Mouse (Mus musculus) forebrain, embryonic 14.5 days (tissue): Measurements from ENCODE around the gene Il17rd. TPM values are rescaled to one million over a fixed set of nuclear protein-coding genes. Genes with fewer than 3 reads are reported as not detected.

ENCODE experiments used
- ATAC-seq: fragments of 200-750 bp; cut with Nextera tagmentation; 2 replicates; pipeline ENCODE4 v1.8.0; 2017; ENCODE audit warnings: mild to moderate bottlenecking, moderate library complexity
- DNase-seq: peaks from one replicate; pipeline ENCODE4 v3.0.0-alpha.2; 2015; ENCODE audit warnings: low spot score
- H3K27ac ChIP-seq: fragments of 300-500 bp; sonication (generic); 2 replicates; pipeline ENCODE4 v1.5.1; 2014; ENCODE audit warnings: low read depth, mild to moderate bottlenecking, control low read depth, low read length, moderate library complexity
- H3K27me3 ChIP-seq: fragments of 300-500 bp; sonication (generic); replicated peaks from 2 replicates; pipeline ENCODE4 v1.6.1; 2014; ENCODE audit warnings: low read length, control low read depth, mixed read lengths; ENCODE audit not compliant: control insufficient read depth, insufficient read depth
- H3K36me3 ChIP-seq: fragments of 300-500 bp; sonication (generic); 2 replicates; pipeline ENCODE4 v1.6.1; 2014; ENCODE audit warnings: low read length, control low read depth; ENCODE audit not compliant: control insufficient read depth, insufficient read depth
- H3K4me1 ChIP-seq: fragments of 300-500 bp; sonication (generic); 2 replicates; pipeline ENCODE4 v1.6.1; 2014; ENCODE audit warnings: antibody characterized with exemption, low read length, control low read depth; ENCODE audit not compliant: control insufficient read depth, insufficient read depth
- H3K4me2 ChIP-seq: fragments of 300-500 bp; sonication (generic); 2 replicates; pipeline ENCODE4 v1.6.1; 2014; ENCODE audit warnings: mild to moderate bottlenecking, control low read depth, low read length
- H3K4me3 ChIP-seq: fragments of 300-500 bp; sonication (generic); 2 replicates; pipeline ENCODE4 v1.5.1; 2014; ENCODE audit warnings: low read depth, low read length, control low read depth
- H3K9ac ChIP-seq: fragments of 300-500 bp; sonication (generic); 2 replicates; pipeline ENCODE4 v1.6.1; 2014; ENCODE audit warnings: mild to moderate bottlenecking, low read length, control low read depth, moderate library complexity
- H3K9me3 ChIP-seq: fragments of 300-500 bp; sonication (generic); replicated peaks from 2 replicates; pipeline ENCODE4 v1.6.1; 2016; ENCODE audit warnings: low read length, control low read depth, mixed read lengths; ENCODE audit not compliant: control insufficient read depth
- WGBS: fragments of 180-500 bp; shearing (Covaris S2); extraction: QIAGEN DNeasy Blood & Tissue Kit; methylation state at CpG from one replicate; pipeline ENCODE4 v1.1.7; 2014; 5-methylcytosine and 5-hydroxymethylcytosine counted together
- polyA plus RNA-seq: library from polyadenylated mRNA; unstranded; fragments of >200 nt; fragmentation: Nextera tagmentation; extraction: Ambion mirVana; gene quantifications from 2 replicates; pipeline ENCODE4 v1.2.1, GENCODE M21; 2014

The Il17rd gene
- polyA plus RNA-seq, 1 experiment from 2014 or later = 1.3 TPM

GRCm38 (mm10) chr14:27116577-27117165, 77.9 kb downstream of the Il17rd start:
- 82% methylated on average over 4 of the region's 4 CpGs for whole genome bisulfite sequencing
- Histone ChIP-seq H3K4me1 (peaks cover 9% of the 10 kb centered on the region; the same call in 1 of the 2 replicates), H3K27me3 (peaks cover 15% of the 10 kb centered on the region; the same call in 1 of the 2 replicates)

GRCm38 (mm10) chr14:27118546-27118945, 79.8 kb downstream of the Il17rd start:
- Histone ChIP-seq H3K27me3 (peaks cover 12% of the 10 kb centered on the region; the same call in 1 of the 2 replicates), H3K9me3 (no peaks in the 10 kb centered on the region), H3K9ac (no peak overlapping the region), H3K4me3 (no peak overlapping the region), H3K4me2 (no peak overlapping the region), H3K36me3 (no peaks in the 10 kb centered on the region), H3K27ac (no peak overlapping the region), H3K4me1 (peaks cover 9% of the 10 kb centered on the region; the same call in 1 of the 2 replicates)
- no peak for ATAC-seq
- WGBS = 91% methylated on average over 5 of the region's 5 CpGs
- no peak for DNase-seq

More at GRCm38 (mm10) chr14:27116577-27117165, 77.9 kb downstream of the Il17rd start:
- H3K27ac ChIP-seq = no peak overlapping the region
- H3K9ac ChIP-seq = no peak overlapping the region
- H3K36me3 ChIP-seq = no peaks in the 10 kb centered on the region
- H3K4me3 ChIP-seq = no peak overlapping the region
- DNase-seq (no peak), ATAC-seq (no peak)
- no peaks in the 10 kb centered on the region for H3K9me3 ChIP-seq
- no peak overlapping the region for H3K4me2 ChIP-seq

- no peaks in the 10 kb centered on the region for H3K27me3 ChIP-seq
- no peaks in the 10 kb centered on the region for H3K4me1 ChIP-seq
- H3K4me3 ChIP-seq = no peak overlapping the region
- no peaks in the 10 kb centered on the region for H3K9me3 ChIP-seq
- H3K9ac ChIP-seq = no peak overlapping the region
- DNase-seq (no peak), ATAC-seq (no peak)
- 81% methylated on average over 3 of the region's 3 CpGs for WGBS
- H3K27ac ChIP-seq = no peak overlapping the region
- H3K36me3 ChIP-seq = no peaks in the 10 kb centered on the region
- no peak overlapping the region for H3K4me2 ChIP-seq
Observed at GRCm38 (mm10) chr14:27122646-27123045, 83.9 kb downstream of the Il17rd start.

GRCm38 (mm10) chr14:27123543-27123942, 84.8 kb downstream of the Il17rd start:
- Histone ChIP-seq H3K9ac (no peak overlapping the region), H3K27ac (no peak overlapping the region), H3K9me3 (no peaks in the 10 kb centered on the region), H3K4me3 (no peak overlapping the region), H3K36me3 (no peaks in the 10 kb centered on the region), H3K4me2 (no peak overlapping the region), H3K27me3 (no peaks in the 10 kb centered on the region), H3K4me1 (no peaks in the 10 kb centered on the region)
- DNase-seq (no peak), ATAC-seq (no peak)
- WGBS = 49% methylated on average over 8 of the region's 8 CpGs

GRCm38 (mm10) chr14:27130031-27130430, 91.3 kb downstream of the Il17rd start:
- no peaks in the 10 kb centered on the region for H3K36me3 ChIP-seq
- H3K4me2 ChIP-seq = no peak overlapping the region
- H3K4me1 ChIP-seq = no peaks in the 10 kb centered on the region
- H3K27me3 ChIP-seq = no peaks in the 10 kb centered on the region
- H3K9ac ChIP-seq = no peak overlapping the region
- H3K9me3 ChIP-seq = no peaks in the 10 kb centered on the region
- no peak overlapping the region for H3K27ac ChIP-seq
- no peak overlapping the region for H3K4me3 ChIP-seq
- ATAC-seq (no peak), DNase-seq (no peak)
- WGBS = 92% methylated on average over 3 of the region's 3 CpGs

GRCm38 (mm10) chr14:27130676-27131075, 91.9 kb downstream of the Il17rd start:
- H3K4me2 ChIP-seq = no peak overlapping the region
- WGBS = 88% methylated on average over 1 of the region's 1 CpGs

DNA sequence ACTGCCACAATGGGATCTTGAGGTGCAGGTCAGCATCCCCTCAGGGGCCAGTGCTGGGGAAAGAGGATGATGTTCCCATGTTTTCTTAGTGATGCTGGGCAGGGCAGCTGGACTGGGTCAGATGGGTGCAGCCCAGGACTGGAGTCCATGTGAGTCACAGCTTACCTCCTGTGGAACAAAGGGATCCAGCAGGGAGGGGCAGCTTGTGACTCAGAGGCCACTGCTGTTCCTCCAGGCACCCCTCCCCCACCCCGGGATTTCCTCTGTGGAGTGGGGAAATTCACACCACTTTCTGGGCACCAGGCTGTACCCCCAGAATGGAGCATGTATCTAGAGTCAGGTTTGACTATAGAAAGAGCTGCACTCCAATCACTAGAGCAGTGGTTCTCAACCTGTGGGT, 92.8 kb downstream of the Il17rd start:
- Histone ChIP-seq H3K4me1 (no peaks in the 10 kb centered on the region), H3K36me3 (no peaks in the 10 kb centered on the region), H3K9ac (no peak overlapping the region), H3K4me2 (no peak overlapping the region), H3K9me3 (no peaks in the 10 kb centered on the region), H3K4me3 (no peak overlapping the region), H3K27ac (no peak overlapping the region), H3K27me3 (no peaks in the 10 kb centered on the region)
- WGBS = 78% methylated on average over 1 of the region's 1 CpGs
- DNase-seq (no peak), ATAC-seq (no peak)

More at GRCm38 (mm10) chr14:27130676-27131075, 91.9 kb downstream of the Il17rd start:
- no peak overlapping the region for H3K9ac ChIP-seq
- DNase-seq (no peak), ATAC-seq (no peak)
- H3K27ac ChIP-seq = no peak overlapping the region
- H3K36me3 ChIP-seq = no peaks in the 10 kb centered on the region
- H3K9me3 ChIP-seq = no peaks in the 10 kb centered on the region
- H3K27me3 ChIP-seq = no peaks in the 10 kb centered on the region
- no peak overlapping the region for H3K4me3 ChIP-seq
- H3K4me1 ChIP-seq = no peaks in the 10 kb centered on the region

DNA sequence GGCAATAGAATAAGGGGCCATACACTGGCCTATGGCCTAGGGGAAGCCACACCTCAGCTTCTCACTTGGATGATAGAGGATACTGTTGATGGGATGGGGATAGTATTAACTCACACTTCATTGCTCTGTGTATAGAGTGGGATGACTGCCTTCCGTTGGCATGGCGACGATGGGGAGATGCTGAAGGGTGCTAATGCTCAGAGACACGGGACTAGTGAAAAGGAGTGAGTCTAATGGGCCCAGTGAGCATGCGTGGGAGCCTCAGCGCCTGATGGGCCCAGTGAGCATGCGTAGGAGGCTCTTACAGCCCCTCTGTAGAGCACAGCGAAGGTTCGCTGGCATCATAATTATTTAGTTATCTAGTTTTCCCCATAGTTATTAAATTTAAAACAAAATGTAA, 100.2 kb downstream of the Il17rd start:
- Histone ChIP-seq H3K36me3 (no peaks in the 10 kb centered on the region), H3K27ac (no peak overlapping the region), H3K9ac (no peak overlapping the region), H3K4me3 (no peak overlapping the region), H3K4me2 (no peak overlapping the region), H3K9me3 (no peaks in the 10 kb centered on the region), H3K27me3 (no peaks in the 10 kb centered on the region), H3K4me1 (no peaks in the 10 kb centered on the region)
- WGBS = 83% methylated on average over 9 of the region's 9 CpGs
- no peak for ATAC-seq
- DNase-seq = no peak

- no peak for DNase-seq
- H3K36me3 ChIP-seq = no peaks in the 10 kb centered on the region
- H3K4me1 ChIP-seq = no peaks in the 10 kb centered on the region
- no peak overlapping the region for H3K27ac ChIP-seq
- H3K27me3 ChIP-seq = no peaks in the 10 kb centered on the region
- H3K9me3 ChIP-seq = no peaks in the 10 kb centered on the region
- no peak overlapping the region for H3K4me3 ChIP-seq
- ATAC-seq = no peak
- 90% methylated on average over 3 of the region's 3 CpGs for WGBS
- H3K4me2 ChIP-seq = no peak overlapping the region
- H3K9ac ChIP-seq = no peak overlapping the region
Observed at GRCm38 (mm10) chr14:27139968-27140367, 101.2 kb downstream of the Il17rd start.
